Mouse (Mus musculus) liver, adult 2 months (tissue): ENCODE results near the gene Cdc42ep4. TPM values are rescaled to one million over a fixed set of nuclear protein-coding genes. Genes with fewer than 3 reads are reported as not detected.

ENCODE experiments used
- DNase-seq: peaks from one replicate; pipeline ENCODE4 v3.0.0-alpha.2; 2011; ENCODE audit warnings: low read depth, low spot score; ENCODE audit errors: extremely low read depth
- H3K27ac ChIP-seq: fragments of 200-500 bp; replicated peaks from 2 replicates; pipeline ENCODE4 v1.5.1; 2012; ENCODE audit warnings: low read depth, mild to moderate bottlenecking, control low read depth, inconsistent platforms, low read length; ENCODE audit not compliant: insufficient read depth
- H3K27me3 ChIP-seq: fragments of 200-500 bp; 2 replicates; pipeline ENCODE4 v1.6.1; 2012; ENCODE audit warnings: mild to moderate bottlenecking, moderate library complexity, low read length, inconsistent platforms; ENCODE audit not compliant: control insufficient read depth, insufficient read depth
- H3K36me3 ChIP-seq: fragments of 200-500 bp; 2 replicates; pipeline ENCODE4 v1.6.1; 2012; ENCODE audit warnings: low read length, inconsistent platforms; ENCODE audit not compliant: control insufficient read depth, insufficient read depth
- H3K4me1 ChIP-seq: fragments of 200-500 bp; 2 replicates; pipeline ENCODE4 v1.6.1; 2011; ENCODE audit warnings: low read length; ENCODE audit not compliant: control insufficient read depth, insufficient read depth
- H3K4me3 ChIP-seq: fragments of 200-500 bp; 2 replicates; pipeline ENCODE4 v1.5.1; 2011; ENCODE audit warnings: low read depth, mild to moderate bottlenecking, control low read depth, low read length, moderate library complexity; ENCODE audit not compliant: insufficient read depth
- H3K79me2 ChIP-seq: fragments of 200-500 bp; 2 replicates; pipeline ENCODE4 v1.6.1; 2012; ENCODE audit warnings: inconsistent platforms, mild to moderate bottlenecking, low read length, moderate library complexity; ENCODE audit not compliant: control insufficient read depth, insufficient read depth
- H3K9ac ChIP-seq: fragments of 200-500 bp; 2 replicates; pipeline ENCODE4 v1.6.1; 2012; ENCODE audit warnings: low read depth, mild to moderate bottlenecking, control low read depth, inconsistent platforms, low read length
- CTCF ChIP-seq: fragments of 200-500 bp; IDR thresholded peaks from 2 replicates; pipeline ENCODE4 v1.5.1; 2011; ENCODE audit warnings: low read depth, low read length, control low read depth
- POLR2A ChIP-seq: fragments of 200-500 bp; IDR thresholded peaks from 2 replicates; pipeline ENCODE4 v1.6.1; 2011; ENCODE audit warnings: low read length, control low read depth; ENCODE audit not compliant: insufficient read depth; ENCODE audit errors: extremely low read depth
- WGBS: fragments of 180-500 bp; shearing (Covaris S2); methylation state at CpG from one replicate; pipeline ENCODE4 v1.1.7; 2018; 5-methylcytosine and 5-hydroxymethylcytosine counted together
- polyA plus RNA-seq: library from polyadenylated mRNA; depleted of rRNA; stranded (reverse); fragments of >200 nt; gene quantifications from 2 replicates; pipeline ENCODE4 v1.2.3, GENCODE M21; 2012
- total RNA-seq: library from RNA; depleted of rRNA; stranded (reverse); fragments of >200 nt; gene quantifications from 2 replicates; pipeline ENCODE4 v1.2.3, GENCODE M21; 2014

The Cdc42ep4 gene
- total and polyA plus RNA-seq, 2 experiments = 25.2 to 32.7 TPM

DNA sequence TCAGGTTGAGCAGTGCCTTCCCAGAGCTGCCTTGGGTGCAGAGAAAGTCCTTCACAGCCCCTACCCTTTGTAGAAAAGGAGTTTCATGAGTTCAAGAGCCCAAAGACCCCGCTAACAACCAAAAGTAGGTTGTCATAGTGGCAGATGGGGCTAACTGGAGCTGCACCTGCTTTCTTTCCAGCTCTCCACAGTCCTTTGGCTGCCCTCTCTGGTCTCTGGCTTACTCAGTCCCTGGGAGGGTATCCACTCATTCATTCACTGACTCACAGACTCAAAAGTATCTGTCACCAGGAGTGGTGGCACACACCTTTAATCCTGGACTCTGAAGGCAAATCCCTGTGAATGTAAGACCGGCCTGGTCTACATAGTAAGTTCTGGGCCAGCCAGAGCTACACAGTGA is 35.5 kb downstream of the Cdc42ep4 start:
- TF ChIP-seq POLR2A = no peak
- TF ChIP-seq CTCF = no peak
- no peaks in the 10 kb centered on the region for H3K27me3 ChIP-seq
- peaks cover 2% of the 10 kb centered on the region; the same call in 1 of the 2 replicates for H3K4me1 ChIP-seq
- H3K9ac ChIP-seq = no peak overlapping the region
- WGBS = 94% methylated on average over 2 of the region's 2 CpGs
- H3K27ac ChIP-seq = no peak overlapping the region
- H3K79me2 ChIP-seq = no peaks in the 10 kb centered on the region
- DNase-seq = no peak
- H3K36me3 ChIP-seq = no peaks in the 10 kb centered on the region
- no peak overlapping the region for H3K4me3 ChIP-seq

DNA sequence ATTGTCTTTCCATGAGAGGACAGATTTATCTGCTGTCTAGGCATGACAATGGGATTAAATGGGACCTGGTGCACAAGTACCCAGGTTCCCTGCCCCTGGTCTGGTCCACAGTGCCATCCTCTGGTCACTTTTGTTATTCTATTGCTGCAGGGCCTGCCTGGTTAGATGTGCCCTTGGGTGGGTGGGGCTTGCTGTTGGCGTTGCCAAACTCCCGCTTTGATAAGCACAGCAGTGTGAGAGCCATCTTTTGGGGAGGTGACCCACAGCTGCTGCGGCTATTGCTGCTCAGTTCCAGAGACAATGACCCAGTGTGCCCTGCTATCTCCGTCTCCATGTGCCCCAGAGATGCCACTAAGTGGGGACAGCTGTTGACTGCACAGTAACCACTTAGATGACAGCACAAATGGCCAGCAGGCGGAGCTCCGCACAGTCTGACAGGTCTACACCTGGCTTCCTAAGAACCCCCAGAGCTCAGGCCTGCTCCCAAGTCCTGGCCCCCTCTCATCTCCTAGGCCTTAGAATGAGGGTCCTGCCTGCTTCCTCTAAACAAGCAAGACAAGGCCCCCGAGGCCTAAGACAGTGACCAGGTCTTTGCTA is 36.5 kb downstream of the Cdc42ep4 start:
- H3K27ac ChIP-seq = no peak overlapping the region
- no peaks in the 10 kb centered on the region for H3K79me2 ChIP-seq
- 57% methylated on average over 7 of the region's 7 CpGs for WGBS
- H3K4me3 ChIP-seq = no peak overlapping the region
- H3K9ac ChIP-seq = no peak overlapping the region
- TF ChIP-seq POLR2A (no peak), CTCF (peak; percentile 73)
- H3K27me3 ChIP-seq = no peaks in the 10 kb centered on the region
- H3K36me3 ChIP-seq = no peaks in the 10 kb centered on the region
- H3K4me1 ChIP-seq = peaks cover 2% of the 10 kb centered on the region; the same call in 1 of the 2 replicates
- peak; percentile 73 for DNase-seq

DNA sequence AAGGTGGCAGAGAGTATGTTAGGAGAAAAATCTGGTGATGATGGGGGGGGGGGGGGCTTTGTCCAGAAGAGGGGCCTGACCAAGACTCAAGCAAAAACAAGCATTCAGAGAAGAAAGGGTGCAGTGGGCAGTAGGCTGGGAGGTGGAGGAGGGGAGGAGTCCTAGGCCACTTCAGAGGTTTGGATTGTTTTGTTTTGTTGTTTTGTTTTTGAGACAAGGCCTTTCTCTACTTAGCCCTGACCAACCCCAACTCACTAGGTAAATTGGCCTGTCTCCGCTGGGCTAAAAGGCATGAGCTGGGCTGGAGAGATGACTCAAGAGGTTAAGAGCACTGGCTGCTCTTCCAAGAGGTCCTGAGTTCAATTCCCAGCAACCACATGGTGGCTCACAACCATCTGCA is 40.6 kb downstream of the Cdc42ep4 start:
- Histone ChIP-seq H3K79me2 (no peaks in the 10 kb centered on the region), H3K4me1 (peaks cover 6% of the 10 kb centered on the region; the same call in 1 of the 2 replicates), H3K9ac (no peak overlapping the region), H3K27me3 (no peaks in the 10 kb centered on the region), H3K4me3 (no peak overlapping the region), H3K27ac (no peak overlapping the region), H3K36me3 (no peaks in the 10 kb centered on the region)
- no peak for DNase-seq
- WGBS = 93% methylated on average over 1 of the region's 1 CpGs
- TF ChIP-seq POLR2A = no peak
- no peak for TF ChIP-seq CTCF

DNA sequence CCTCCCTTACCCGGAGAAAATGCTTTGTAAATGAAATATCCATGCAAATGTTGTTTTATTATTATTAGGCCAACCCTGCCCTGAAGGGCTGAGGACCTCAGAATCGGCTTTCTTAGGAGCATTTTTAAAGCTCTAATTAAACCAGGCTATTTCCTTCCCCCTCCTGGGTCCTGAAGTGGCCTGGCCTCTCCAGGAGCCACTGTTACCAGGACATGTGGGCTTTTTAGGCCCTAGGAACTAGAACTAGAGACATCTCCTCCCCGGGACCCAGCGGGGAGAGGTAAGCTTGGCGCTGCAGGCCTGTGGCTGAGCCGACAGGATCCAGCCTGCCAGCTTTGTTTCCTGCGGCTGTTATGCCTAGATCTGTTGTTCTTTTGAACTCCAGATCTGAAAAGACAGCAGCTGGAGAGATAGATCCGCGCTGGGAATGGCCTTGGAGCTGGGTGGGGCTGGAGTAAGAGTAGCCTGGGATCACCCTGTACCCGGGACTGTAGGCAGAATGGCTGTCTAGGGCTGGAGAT is 41.4 kb downstream of the Cdc42ep4 start:
- H3K27ac ChIP-seq = no peak overlapping the region
- peaks cover 6% of the 10 kb centered on the region; the same call in 1 of the 2 replicates for H3K4me1 ChIP-seq
- no peak overlapping the region for H3K9ac ChIP-seq
- TF ChIP-seq CTCF (no peak), POLR2A (no peak)
- H3K36me3 ChIP-seq = no peaks in the 10 kb centered on the region
- no peaks in the 10 kb centered on the region for H3K79me2 ChIP-seq
- H3K27me3 ChIP-seq = no peaks in the 10 kb centered on the region
- 58% methylated on average over 10 of the region's 10 CpGs for WGBS
- no peak for DNase-seq
- H3K4me3 ChIP-seq = no peak overlapping the region

DNA sequence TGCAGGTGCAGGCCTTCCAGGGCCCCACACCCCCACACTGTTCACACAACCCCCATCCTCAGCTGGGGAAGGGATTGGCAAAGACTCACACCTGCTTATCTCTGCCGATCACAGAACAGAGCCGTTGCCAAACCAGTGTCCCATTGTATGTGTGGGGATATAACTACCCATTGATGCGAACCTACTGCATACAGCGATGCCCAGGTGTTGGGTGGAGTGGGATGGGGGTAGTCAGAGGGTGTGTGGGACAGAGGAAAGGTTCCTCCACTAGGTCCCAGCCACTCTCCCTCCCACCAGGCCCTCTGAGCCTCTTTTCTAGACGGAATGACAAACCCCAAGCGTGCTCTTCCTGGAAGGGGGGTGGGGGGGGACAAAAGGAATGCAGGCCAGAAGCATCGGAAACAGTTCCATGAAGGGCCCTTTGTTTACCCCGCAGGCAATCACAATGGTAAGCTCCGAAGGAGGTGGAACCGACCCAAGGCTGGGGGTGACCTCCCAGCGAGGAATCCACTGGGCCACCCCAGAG is 41.9 kb downstream of the Cdc42ep4 start, which contains the start of gene Cpsf4l:
Gene Cpsf4l, minus strand, starts transcription at position 287 of the 526 bp plus-strand sequence.
- H3K27ac ChIP-seq = peak within 1 kb of the TSS; percentile 29
- no peaks in the 10 kb centered on the region for H3K27me3 ChIP-seq
- peak within 1 kb of the TSS; percentile 47; the same call in 1 of the 2 replicates for H3K9ac ChIP-seq
- no peak for DNase-seq
- peak within 1 kb of the TSS; percentile 63 for H3K4me3 ChIP-seq
- WGBS = 57% methylated on average over 11 of the region's 11 CpGs
- peaks cover 4% of the 10 kb centered on the region; the same call in 1 of the 2 replicates for H3K4me1 ChIP-seq
- no peaks in the 10 kb centered on the region for H3K79me2 ChIP-seq
- TF ChIP-seq CTCF (no peak), POLR2A (no peak)
- no peaks in the 10 kb centered on the region for H3K36me3 ChIP-seq

DNA sequence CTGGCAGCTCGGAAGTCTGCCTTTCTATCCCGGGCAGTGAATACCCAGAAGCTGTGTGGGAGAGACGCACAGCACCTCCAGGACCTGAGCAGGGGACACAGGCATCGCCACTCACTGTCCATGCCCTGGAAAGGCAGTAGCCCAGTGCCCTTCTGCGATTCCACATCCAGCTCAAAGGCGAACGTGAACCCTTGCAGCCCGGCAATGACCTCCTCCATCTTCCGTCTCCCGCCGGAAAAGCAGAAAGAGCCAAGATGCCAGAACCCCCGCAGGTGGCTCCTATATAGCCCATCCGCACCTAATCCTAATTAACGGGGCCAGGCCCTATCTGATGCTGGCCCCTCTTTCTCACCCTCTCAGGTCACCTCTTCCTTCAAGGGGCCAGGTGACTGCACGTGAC is 42.4 kb downstream of the Cdc42ep4 start:
- H3K4me1 ChIP-seq = peaks cover 4% of the 10 kb centered on the region; the same call in 1 of the 2 replicates
- H3K4me3 ChIP-seq = no peak overlapping the region

More for the DNA sequence above, 42.4 kb downstream of the Cdc42ep4 start:
- Histone ChIP-seq H3K27ac (peak overlapping the region; percentile 29), H3K27me3 (no peaks in the 10 kb centered on the region), H3K36me3 (no peaks in the 10 kb centered on the region), H3K9ac (peak overlapping the region; percentile 47; the same call in 1 of the 2 replicates), H3K79me2 (no peaks in the 10 kb centered on the region)
- TF ChIP-seq POLR2A = no peak
- no peak for TF ChIP-seq CTCF
- WGBS = 41% methylated on average over 15 of the region's 15 CpGs
- peak; percentile 27 for DNase-seq
